Mouse (Mus musculus) heart, embryonic 14.5 days (tissue): ENCODE results near the gene Alg9. TPM values are rescaled to one million over a fixed set of nuclear protein-coding genes. Genes with fewer than 3 reads are reported as not detected.

ENCODE experiments used
- ATAC-seq: fragments of 200-750 bp; cut with Nextera tagmentation; 2 replicates; pipeline ENCODE4 v1.8.0; 2017; ENCODE audit warnings: low read depth, moderate TSS enrichment; ENCODE audit not compliant: insufficient number of reproducible peaks, insufficient read depth, low FRiP score
- H3K27ac ChIP-seq, 2 experiments: fragments of 200-500 bp in 1 of 2; fragments of 300-500 bp in 1 of 2; sonication (generic) in 1 of 2; replicated peaks in 1 of 2; 2 replicates each; pipeline ENCODE4 v1.5.1; 2012 to 2014; ENCODE audit warnings: low read depth in 2 of 2, low read length in 2 of 2, control low read depth in 1 of 2, mild to moderate bottlenecking in 1 of 2, mixed read lengths in 1 of 2; ENCODE audit not compliant: control insufficient read depth in 1 of 2, insufficient read depth in 1 of 2
- H3K27me3 ChIP-seq: fragments of 300-500 bp; sonication (generic); 2 replicates; pipeline ENCODE4 v1.6.1; 2014; ENCODE audit warnings: mild to moderate bottlenecking, low read length, control low read depth; ENCODE audit not compliant: control insufficient read depth, insufficient read depth
- H3K36me3 ChIP-seq: fragments of 300-500 bp; sonication (generic); 2 replicates; pipeline ENCODE4 v1.6.1; 2014; ENCODE audit warnings: mild to moderate bottlenecking, control low read depth, low read length, mixed read lengths; ENCODE audit not compliant: control insufficient read depth, insufficient read depth
- H3K4me1 ChIP-seq, 2 experiments: fragments of 200-500 bp in 1 of 2; fragments of 300-500 bp in 1 of 2; sonication (generic) in 1 of 2; 2 replicates each; pipeline ENCODE4 v1.6.1; 2012 to 2014; ENCODE audit warnings: low read length in 2 of 2, control low read depth in 1 of 2, mixed read lengths in 1 of 2; ENCODE audit not compliant: control insufficient read depth in 2 of 2, insufficient read depth in 2 of 2
- H3K4me2 ChIP-seq: fragments of 300-500 bp; sonication (generic); 2 replicates; pipeline ENCODE4 v1.6.1; 2014; ENCODE audit warnings: mild to moderate bottlenecking, low read length
- H3K4me3 ChIP-seq, 2 experiments: fragments of 200-500 bp in 1 of 2; fragments of 300-500 bp in 1 of 2; sonication (generic) in 1 of 2; 2 replicates each; pipeline ENCODE4 v1.5.1; 2012 to 2014; ENCODE audit warnings: low read length in 2 of 2, mild to moderate bottlenecking in 2 of 2, control low read depth in 1 of 2, low read depth in 1 of 2, moderate library complexity in 1 of 2; ENCODE audit not compliant: control insufficient read depth in 1 of 2, insufficient read depth in 1 of 2
- H3K9ac ChIP-seq: fragments of 300-500 bp; sonication (generic); 2 replicates; pipeline ENCODE4 v1.6.1; 2014; ENCODE audit warnings: mild to moderate bottlenecking, low read length
- H3K9me3 ChIP-seq: fragments of 300-500 bp; sonication (generic); 2 replicates; pipeline ENCODE4 v1.6.1; 2016; ENCODE audit warnings: low read length, control low read depth; ENCODE audit not compliant: control insufficient read depth
- WGBS: fragments of 180-500 bp; shearing (Covaris S2); extraction: QIAGEN DNeasy Blood & Tissue Kit; methylation state at CpG from one replicate; pipeline ENCODE4 v1.1.7; 2014; 5-methylcytosine and 5-hydroxymethylcytosine counted together
- polyA plus RNA-seq: library from polyadenylated mRNA; unstranded; fragments of >200 nt; fragmentation: Nextera tagmentation; extraction: Ambion mirVana; gene quantifications from 2 replicates; pipeline ENCODE4 v1.2.1, GENCODE M21; 2014

Alg9 gene
- polyA plus RNA-seq, 1 experiment from 2014 or later = 31.5 TPM

- Histone ChIP-seq H3K9me3 (no peaks in the 10 kb centered on the region), H3K4me1 (peaks cover 9 to 23% of the 10 kb centered on the region in 2 experiments), H3K27me3 (no peaks in the 10 kb centered on the region), H3K9ac (no peak overlapping the region), H3K27ac (peak overlapping the region in 1 of 2 experiments; percentile 89; a peak in 1 of 4 replicates), H3K4me3 (no peak overlapping the region), H3K36me3 (peaks cover 85% of the 10 kb centered on the region), H3K4me2 (no peak overlapping the region)
- WGBS = 63% methylated on average over 8 of the region's 8 CpGs
- no peak for ATAC-seq
Observed at GRCm38 (mm10) chr9:50865803-50866202, 91.0 kb downstream of the Alg9 start.

- H3K27ac ChIP-seq = no peak overlapping the region
- H3K4me1 ChIP-seq = peaks cover 9 to 23% of the 10 kb centered on the region in 2 experiments
- H3K36me3 ChIP-seq = peaks cover 79% of the 10 kb centered on the region
- no peaks in the 10 kb centered on the region for H3K9me3 ChIP-seq
- H3K4me3 ChIP-seq = no peak overlapping the region
- no peak overlapping the region for H3K4me2 ChIP-seq
- ATAC-seq = no peak
- WGBS = 94% methylated on average over 6 of the region's 6 CpGs
- H3K27me3 ChIP-seq = no peaks in the 10 kb centered on the region
- H3K9ac ChIP-seq = no peak overlapping the region
Observed at GRCm38 (mm10) chr9:50867015-50867414, 92.2 kb downstream of the Alg9 start.

- 81% methylated on average over 2 of the region's 2 CpGs for WGBS
- H3K4me1 ChIP-seq = peaks cover 9 to 23% of the 10 kb centered on the region in 2 experiments
- H3K4me3 ChIP-seq = no peak overlapping the region
- no peaks in the 10 kb centered on the region for H3K9me3 ChIP-seq
- ATAC-seq = no peak
- H3K27ac ChIP-seq = no peak overlapping the region
- H3K27me3 ChIP-seq = no peaks in the 10 kb centered on the region
- no peak overlapping the region for H3K9ac ChIP-seq
- H3K4me2 ChIP-seq = no peak overlapping the region
- H3K36me3 ChIP-seq = peaks cover 79% of the 10 kb centered on the region
Observed at GRCm38 (mm10) chr9:50868182-50868581, 93.4 kb downstream of the Alg9 start.

GRCm38 (mm10) chr9:50873210-50873609, 98.4 kb downstream of the Alg9 start:
- 92% methylated on average over 9 of the region's 9 CpGs for WGBS

GRCm38 (mm10) chr9:50874031-50874430, 99.2 kb downstream of the Alg9 start:
- Histone ChIP-seq H3K4me3 (no peak overlapping the region), H3K4me1 (peaks cover 0 to 4% of the 10 kb centered on the region in 2 experiments; a peak in 1 of 4 replicates), H3K27me3 (no peaks in the 10 kb centered on the region), H3K9ac (no peak overlapping the region), H3K9me3 (no peaks in the 10 kb centered on the region), H3K4me2 (no peak overlapping the region), H3K36me3 (peaks cover 84% of the 10 kb centered on the region), H3K27ac (no peak overlapping the region)
- no peak for ATAC-seq
- WGBS = 86% methylated on average over 6 of the region's 6 CpGs

More at GRCm38 (mm10) chr9:50873210-50873609, 98.4 kb downstream of the Alg9 start:
- H3K27me3 ChIP-seq = no peaks in the 10 kb centered on the region
- no peak overlapping the region for H3K27ac ChIP-seq
- no peak for ATAC-seq
- H3K9ac ChIP-seq = no peak overlapping the region
- no peak overlapping the region for H3K4me2 ChIP-seq
- H3K4me1 ChIP-seq = peaks cover 0 to 4% of the 10 kb centered on the region in 2 experiments; a peak in 1 of 4 replicates
- H3K4me3 ChIP-seq = no peak overlapping the region
- H3K36me3 ChIP-seq = peaks cover 84% of the 10 kb centered on the region
- no peaks in the 10 kb centered on the region for H3K9me3 ChIP-seq

- Histone ChIP-seq H3K4me1 (peaks cover 0 to 4% of the 10 kb centered on the region in 2 experiments; a peak in 1 of 4 replicates), H3K9ac (no peak overlapping the region), H3K27me3 (no peaks in the 10 kb centered on the region), H3K27ac (no peak overlapping the region), H3K9me3 (no peaks in the 10 kb centered on the region), H3K36me3 (peaks cover 87% of the 10 kb centered on the region), H3K4me2 (no peak overlapping the region), H3K4me3 (no peak overlapping the region)
- 99% methylated on average over 4 of the region's 4 CpGs for WGBS
- no peak for ATAC-seq
Observed at GRCm38 (mm10) chr9:50875470-50875869, 100.7 kb downstream of the Alg9 start.

- Histone ChIP-seq H3K36me3 (peaks cover 87% of the 10 kb centered on the region), H3K4me1 (peaks cover 0 to 4% of the 10 kb centered on the region in 2 experiments; a peak in 1 of 4 replicates), H3K9me3 (no peaks in the 10 kb centered on the region), H3K27me3 (no peaks in the 10 kb centered on the region), H3K4me2 (no peak overlapping the region), H3K4me3 (no peak overlapping the region), H3K27ac (no peak overlapping the region), H3K9ac (no peak overlapping the region)
- WGBS = 94% methylated on average over 3 of the region's 3 CpGs
- ATAC-seq = no peak
Observed at GRCm38 (mm10) chr9:50876287-50876686, 101.5 kb downstream of the Alg9 start.

- ATAC-seq = no peak
- peaks cover 93% of the 10 kb centered on the region for H3K36me3 ChIP-seq
- WGBS = 43% methylated on average over 3 of the region's 3 CpGs
- H3K27ac ChIP-seq = no peak overlapping the region
- H3K4me2 ChIP-seq = no peak overlapping the region
- no peaks in the 10 kb centered on the region for H3K27me3 ChIP-seq
- H3K4me1 ChIP-seq = peaks cover 0 to 4% of the 10 kb centered on the region in 2 experiments; a peak in 1 of 4 replicates
- no peaks in the 10 kb centered on the region for H3K9me3 ChIP-seq
- H3K4me3 ChIP-seq = no peak overlapping the region
- H3K9ac ChIP-seq = no peak overlapping the region
Observed at GRCm38 (mm10) chr9:50877431-50877830, 102.6 kb downstream of the Alg9 start.
